Mouse (Mus musculus): ENCODE data around the gene Eif4g1. TPM values are rescaled to one million over a fixed set of nuclear protein-coding genes. Genes with fewer than 3 reads are reported as not detected.

The Eif4g1 gene
- polyA plus RNA-seq, 1 experiment from 2014 or later: 141 TPM

GRCm38 (mm10) chr16:20721808-20722207 lies 53.7 kb downstream of the Eif4g1 start:
- H3K27me3 ChIP-seq: no peaks in the 10 kb centered on the region

GRCm38 (mm10) chr16:20722736-20723135 lies 54.6 kb downstream of the Eif4g1 start:
- Histone ChIP-seq H3K4me3 (no peak overlapping the region), H3K27me3 (no peaks in the 10 kb centered on the region), H3K9me3 (no peaks in the 10 kb centered on the region), H3K36me3 (peaks cover 29% of the 10 kb centered on the region), H3K4me2 (no peak overlapping the region), H3K9ac (no peak overlapping the region), H3K27ac (replicated peaks) (no peak overlapping the region), H3K4me1 (replicated peaks) (peaks cover 8% of the 10 kb centered on the region)
- 80% methylated on average over 4 of the region's 4 CpGs for WGBS
- no peak for ATAC-seq (ENCODE audit: low read depth)

More at GRCm38 (mm10) chr16:20721808-20722207, 53.7 kb downstream of the Eif4g1 start:
- peaks cover 15% of the 10 kb centered on the region for H3K4me1 ChIP-seq (replicated peaks)
- peaks cover 29% of the 10 kb centered on the region for H3K36me3 ChIP-seq
- H3K9ac ChIP-seq: no peak overlapping the region
- no peaks in the 10 kb centered on the region for H3K9me3 ChIP-seq
- H3K27ac ChIP-seq (replicated peaks): no peak overlapping the region
- no peak overlapping the region for H3K4me2 ChIP-seq
- ATAC-seq (ENCODE audit: low read depth): no peak
- 86% methylated on average over 10 of the region's 10 CpGs for WGBS
- H3K4me3 ChIP-seq: no peak overlapping the region

- Histone ChIP-seq H3K27ac (replicated peaks) (no peak overlapping the region), H3K27me3 (no peaks in the 10 kb centered on the region), H3K4me1 (replicated peaks) (peaks cover 7% of the 10 kb centered on the region), H3K36me3 (peaks cover 29% of the 10 kb centered on the region), H3K4me3 (no peak overlapping the region), H3K4me2 (no peak overlapping the region), H3K9ac (no peak overlapping the region), H3K9me3 (no peaks in the 10 kb centered on the region)
- WGBS: 59% methylated on average over 4 of the region's 4 CpGs
- no peak for ATAC-seq (ENCODE audit: low read depth)
Measured at GRCm38 (mm10) chr16:20723247-20723646, 55.1 kb downstream of the Eif4g1 start.

- Histone ChIP-seq H3K9ac (no peak overlapping the region), H3K4me3 (no peak overlapping the region), H3K27ac (replicated peaks) (no peak overlapping the region), H3K27me3 (no peaks in the 10 kb centered on the region), H3K4me1 (replicated peaks) (no peaks in the 10 kb centered on the region; the same call in 1 of the 2 replicates), H3K4me2 (no peak overlapping the region), H3K36me3 (peaks cover 29% of the 10 kb centered on the region), H3K9me3 (no peaks in the 10 kb centered on the region)
- ATAC-seq (ENCODE audit: low read depth): peak; percentile 64; the same call in 1 of the 2 replicates
- WGBS: 32% methylated on average over 5 of the region's 5 CpGs
Measured at GRCm38 (mm10) chr16:20724338-20724748, 56.2 kb downstream of the Eif4g1 start.

GRCm38 (mm10) chr16:20725321-20725720 lies 57.2 kb downstream of the Eif4g1 start:
- no peaks in the 10 kb centered on the region for H3K9me3 ChIP-seq
- WGBS: 79% methylated on average over 7 of the region's 7 CpGs
- no peak overlapping the region for H3K27ac ChIP-seq (replicated peaks)
- no peak overlapping the region for H3K4me2 ChIP-seq
- H3K27me3 ChIP-seq: no peaks in the 10 kb centered on the region
- H3K4me3 ChIP-seq: no peak overlapping the region
- H3K36me3 ChIP-seq: peaks cover 23% of the 10 kb centered on the region
- H3K9ac ChIP-seq: no peak overlapping the region
- no peak for ATAC-seq (ENCODE audit: low read depth)
- H3K4me1 ChIP-seq (replicated peaks): no peaks in the 10 kb centered on the region; the same call in 1 of the 2 replicates

GRCm38 (mm10) chr16:20725750-20726149 lies 57.6 kb downstream of the Eif4g1 start:
- H3K4me1 ChIP-seq (replicated peaks): no peaks in the 10 kb centered on the region; the same call in 1 of the 2 replicates
- H3K36me3 ChIP-seq: peaks cover 19% of the 10 kb centered on the region
- no peaks in the 10 kb centered on the region for H3K27me3 ChIP-seq
- WGBS: 81% methylated on average over 4 of the region's 4 CpGs
- H3K9ac ChIP-seq: no peak overlapping the region
- no peak for ATAC-seq (ENCODE audit: low read depth)
- no peaks in the 10 kb centered on the region for H3K9me3 ChIP-seq
- no peak overlapping the region for H3K4me3 ChIP-seq
- no peak overlapping the region for H3K4me2 ChIP-seq
- H3K27ac ChIP-seq (replicated peaks): no peak overlapping the region

- Histone ChIP-seq H3K4me3 (no peak overlapping the region), H3K36me3 (peaks cover 13% of the 10 kb centered on the region), H3K27ac (replicated peaks) (no peak overlapping the region), H3K9me3 (no peaks in the 10 kb centered on the region), H3K4me2 (no peak overlapping the region), H3K27me3 (no peaks in the 10 kb centered on the region), H3K9ac (no peak overlapping the region), H3K4me1 (replicated peaks) (no peaks in the 10 kb centered on the region; the same call in 1 of the 2 replicates)
- ATAC-seq (ENCODE audit: low read depth): no peak
- 81% methylated on average over 1 of the region's 1 CpGs for WGBS
Measured at GRCm38 (mm10) chr16:20726384-20726783, 58.3 kb downstream of the Eif4g1 start.

- peaks cover 30% of the 10 kb centered on the region for H3K4me1 ChIP-seq (replicated peaks)
- WGBS: 34% methylated on average over 5 of the region's 5 CpGs
- H3K4me3 ChIP-seq: no peak overlapping the region
- H3K36me3 ChIP-seq: no peaks in the 10 kb centered on the region
- peaks cover 20% of the 10 kb centered on the region for H3K27me3 ChIP-seq
- ATAC-seq (ENCODE audit: low read depth): no peak
- no peak overlapping the region for H3K4me2 ChIP-seq
- no peaks in the 10 kb centered on the region for H3K9me3 ChIP-seq
- no peak overlapping the region for H3K9ac ChIP-seq
- H3K27ac ChIP-seq (replicated peaks): no peak overlapping the region
Measured at GRCm38 (mm10) chr16:20730293-20730711, 62.2 kb downstream of the Eif4g1 start.

GRCm38 (mm10) chr16:20731688-20732087 lies 63.6 kb downstream of the Eif4g1 start:
- Histone ChIP-seq H3K9me3 (no peaks in the 10 kb centered on the region), H3K4me3 (no peak overlapping the region), H3K27ac (replicated peaks) (peak overlapping the region; percentile 39; the same call in 1 of the 2 replicates), H3K9ac (no peak overlapping the region), H3K4me2 (peak overlapping the region; percentile 98; the same call in 1 of the 2 replicates), H3K27me3 (peaks cover 30% of the 10 kb centered on the region), H3K4me1 (replicated peaks) (peaks cover 30% of the 10 kb centered on the region), H3K36me3 (peaks cover 12% of the 10 kb centered on the region)
- no peak for ATAC-seq (ENCODE audit: low read depth)
- 75% methylated on average over 5 of the region's 5 CpGs for WGBS

- peaks cover 30% of the 10 kb centered on the region for H3K27me3 ChIP-seq
- peaks cover 19% of the 10 kb centered on the region for H3K36me3 ChIP-seq
- peaks cover 30% of the 10 kb centered on the region for H3K4me1 ChIP-seq (replicated peaks)
- peak overlapping the region; percentile 75 for H3K4me3 ChIP-seq
- 0% methylated on average over 20 of the region's 30 CpGs for WGBS
- H3K9ac ChIP-seq: peak overlapping the region; percentile 90
- H3K9me3 ChIP-seq: no peaks in the 10 kb centered on the region
- H3K27ac ChIP-seq (replicated peaks): peak overlapping the region; percentile 78
- ATAC-seq (ENCODE audit: low read depth): peak; percentile 63
- H3K4me2 ChIP-seq: peak overlapping the region; percentile 98
Measured at GRCm38 (mm10) chr16:20732251-20732924, 64.3 kb downstream of the Eif4g1 start.

GRCm38 (mm10) chr16:20732925-20733730 lies 65.0 kb downstream of the Eif4g1 start, which contains the start of gene Chrd:
Gene Chrd (plus strand): TSS chr16:20733127.
- peaks cover 30% of the 10 kb centered on the region for H3K4me1 ChIP-seq (replicated peaks)
- H3K4me3 ChIP-seq: peak within 1 kb of the TSS; percentile 75
- H3K27ac ChIP-seq (replicated peaks): peak within 1 kb of the TSS; percentile 78
- peak within 1 kb of the TSS; percentile 98 for H3K4me2 ChIP-seq
- peak; percentile 79 for ATAC-seq (ENCODE audit: low read depth)
- under 1% methylated on average over 65 of the region's 70 CpGs for WGBS
- H3K27me3 ChIP-seq: peaks cover 30% of the 10 kb centered on the region
- no peaks in the 10 kb centered on the region for H3K9me3 ChIP-seq
- H3K36me3 ChIP-seq: peaks cover 21% of the 10 kb centered on the region
- peak within 1 kb of the TSS; percentile 90 for H3K9ac ChIP-seq

All from neural tube, embryonic 13.5 days (tissue).